Mouse (Mus musculus): ENCODE measurements at regions not wholly inside any gene's neighbourhood (a gene's known extent, or its start where the extent isn't known, plus 50 kb on each side); places are given as distances from the start of the nearest gene placed in this dataset.

GRCm38 (mm10) chr13:99836586-99836985 lies 64.3 kb downstream of the Cartpt start:
- no peak for TF ChIP-seq SMC3 (IDR thresholded peaks at IDR 0.05; ENCODE audit: low read depth, low read length)
- no peak for TF ChIP-seq POLR2A (IDR thresholded peaks at IDR 0.05; ENCODE audit: control insufficient read depth in 1 of 2, insufficient read depth in 1 of 2, low read depth in 1 of 2, low read length in 2 of 2, poor library complexity in 1 of 2)
- TF ChIP-seq CTCF (IDR thresholded peaks at IDR 0.05 in 2 of 3, conservative IDR thresholded peaks at IDR 0.05 in 1 of 3; ENCODE audit: control insufficient read depth in 1 of 3, insufficient read depth in 1 of 3, low read depth in 2 of 3, low read length in 3 of 3, poor library complexity in 1 of 3, severe bottlenecking in 1 of 3), result no peak
- TF ChIP-seq TAL1 (IDR thresholded peaks at IDR 0.05; ENCODE audit: low read length), result no peak
- TF ChIP-seq CHD2 (IDR thresholded peaks at IDR 0.05; ENCODE audit: low read length), result no peak
- no peak for TF ChIP-seq RCOR1 (IDR thresholded peaks at IDR 0.05; ENCODE audit: low read depth, low read length)
- no peak for TF ChIP-seq MAFK (IDR thresholded peaks at IDR 0.05; ENCODE audit: borderline replicate concordance, low read depth, low read length)
